Mouse (Mus musculus) hindbrain, postnatal 0 days (tissue): Measurements from ENCODE around the gene Cpa4. TPM values are rescaled to one million over a fixed set of nuclear protein-coding genes. Genes with fewer than 3 reads are reported as not detected.

ENCODE experiments used
- ATAC-seq: fragments of 200-750 bp; cut with Nextera tagmentation; 2 replicates; pipeline ENCODE4 v1.8.0; 2017; ENCODE audit warnings: mild to moderate bottlenecking, moderate TSS enrichment, moderate library complexity
- DNase-seq: peaks from one replicate; pipeline ENCODE4 v3.0.0-alpha.2; 2015; ENCODE audit warnings: low spot score
- H3K27ac ChIP-seq: fragments of 300-500 bp; sonication (generic); 2 replicates; pipeline ENCODE4 v1.5.1; 2014; ENCODE audit warnings: mild to moderate bottlenecking
- H3K27me3 ChIP-seq: fragments of 300-500 bp; sonication (generic); 2 replicates; pipeline ENCODE4 v1.6.1; 2014; ENCODE audit warnings: low read length, mixed read lengths; ENCODE audit not compliant: insufficient read depth
- H3K36me3 ChIP-seq: fragments of 300-500 bp; sonication (generic); 2 replicates; pipeline ENCODE4 v1.6.1; 2014; ENCODE audit warnings: low read length, mixed read lengths; ENCODE audit not compliant: insufficient read depth
- H3K4me1 ChIP-seq: fragments of 300-500 bp; sonication (generic); 2 replicates; pipeline ENCODE4 v1.6.1; 2014; ENCODE audit warnings: antibody characterized with exemption, low read length, mixed read lengths; ENCODE audit not compliant: insufficient read depth
- H3K4me2 ChIP-seq: fragments of 300-500 bp; sonication (generic); 2 replicates; pipeline ENCODE4 v1.6.1; 2014; ENCODE audit warnings: low read depth, mild to moderate bottlenecking, low read length, moderate library complexity, mixed read lengths
- H3K4me3 ChIP-seq: fragments of 300-500 bp; sonication (generic); 2 replicates; pipeline ENCODE4 v1.5.1; 2014; ENCODE audit warnings: low read length
- H3K9ac ChIP-seq: fragments of 300-500 bp; sonication (generic); replicated peaks from 2 replicates; pipeline ENCODE4 v1.6.1; 2014; ENCODE audit warnings: mild to moderate bottlenecking, low read length, moderate library complexity, mixed read lengths
- H3K9me3 ChIP-seq: fragments of 300-500 bp; sonication (generic); 2 replicates; pipeline ENCODE4 v1.6.1; 2016; ENCODE audit warnings: low read length, mixed read lengths
- CTCF ChIP-seq: IDR thresholded peaks from 2 replicates; pipeline ENCODE4 v1.5.1; 2016; ENCODE audit warnings: antibody characterized with exemption, control low read depth, low read depth
- WGBS: fragments of 180-500 bp; shearing (Covaris S2); extraction: QIAGEN DNeasy Blood & Tissue Kit; methylation state at CpG from one replicate; pipeline ENCODE4 v1.1.7; 2014; 5-methylcytosine and 5-hydroxymethylcytosine counted together
- polyA plus RNA-seq: library from polyadenylated mRNA; unstranded; fragments of >200 nt; fragmentation: Nextera tagmentation; extraction: Ambion mirVana; gene quantifications from 2 replicates; pipeline ENCODE4 v1.2.1, GENCODE M21; 2015
- total RNA-seq: library from RNA; depleted of rRNA; stranded (reverse); fragments of >200 nt; gene quantifications from 2 replicates; pipeline ENCODE4 v1.2.3, GENCODE M21; 2014

Cpa4 gene
- total and polyA plus RNA-seq, 2 experiments from 2014 or later: 0.16 to 0.53 TPM

DNA sequence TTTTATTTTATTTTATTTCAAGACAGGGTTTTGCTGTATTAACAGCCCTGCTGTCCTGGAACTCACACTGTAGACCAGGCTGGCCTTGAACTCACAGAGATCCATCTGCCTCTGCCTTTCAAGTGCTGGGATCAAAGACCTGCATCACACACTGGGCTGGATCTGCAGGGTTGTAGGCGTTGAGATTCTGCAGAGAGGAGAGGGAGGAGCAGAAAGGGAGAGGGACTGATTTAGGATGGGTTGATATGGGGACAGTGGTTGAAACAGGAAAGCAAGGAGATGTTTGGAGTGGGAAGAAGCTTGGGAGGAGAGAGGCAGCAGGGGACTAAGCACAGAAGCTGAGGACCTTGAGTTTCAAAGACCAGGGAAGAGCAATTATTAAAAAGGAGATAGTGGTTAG, 8.4 kb upstream of the Cpa4 start:
- DNase-seq (no peak), ATAC-seq (no peak)
- Histone ChIP-seq H3K9me3 (no peaks in the 10 kb centered on the region), H3K27me3 (no peaks in the 10 kb centered on the region), H3K4me2 (no peak overlapping the region), H3K36me3 (no peaks in the 10 kb centered on the region), H3K4me3 (no peak overlapping the region), H3K4me1 (no peaks in the 10 kb centered on the region), H3K27ac (no peak overlapping the region), H3K9ac (no peak overlapping the region)
- TF ChIP-seq CTCF: no peak
- WGBS: 53% methylated on average over 1 of the region's 1 CpGs

- Histone ChIP-seq H3K4me2 (no peak overlapping the region), H3K9me3 (no peaks in the 10 kb centered on the region), H3K27ac (no peak overlapping the region), H3K4me3 (no peak overlapping the region), H3K27me3 (no peaks in the 10 kb centered on the region), H3K9ac (no peak overlapping the region), H3K4me1 (no peaks in the 10 kb centered on the region), H3K36me3 (no peaks in the 10 kb centered on the region)
- no peak for TF ChIP-seq CTCF
- no peak for DNase-seq
- ATAC-seq: no peak
- 72% methylated on average over 4 of the region's 4 CpGs for WGBS
Measured at GRCm38 (mm10) chr6:30562132-30562531, 6.0 kb upstream of the Cpa4 start.

DNA sequence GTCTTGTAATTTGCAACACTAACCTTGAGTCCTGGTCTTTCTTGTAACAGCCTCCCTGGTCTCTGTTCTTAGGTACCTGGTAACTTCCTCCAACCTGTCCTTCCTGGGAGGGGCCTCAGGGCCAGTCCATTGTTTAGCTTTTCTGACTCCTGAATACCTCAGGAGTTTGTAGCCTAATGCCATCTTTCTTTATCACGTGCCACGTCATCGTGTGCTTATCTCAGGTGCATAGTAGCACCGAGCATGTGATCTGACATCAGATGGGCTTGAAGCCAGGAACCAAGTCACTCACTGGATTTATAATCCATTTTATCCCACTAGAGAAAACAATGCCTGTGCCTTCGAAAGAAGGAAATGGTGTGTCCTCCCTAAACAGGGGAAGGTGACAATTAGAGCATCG, 4.6 kb upstream of the Cpa4 start:
- TF ChIP-seq CTCF: no peak
- no peak overlapping the region for H3K4me2 ChIP-seq
- WGBS: 84% methylated on average over 6 of the region's 6 CpGs
- no peak for ATAC-seq
- H3K4me3 ChIP-seq: no peak overlapping the region
- no peak for DNase-seq
- no peaks in the 10 kb centered on the region for H3K4me1 ChIP-seq
- H3K9me3 ChIP-seq: no peaks in the 10 kb centered on the region
- H3K9ac ChIP-seq: no peak overlapping the region
- no peaks in the 10 kb centered on the region for H3K36me3 ChIP-seq
- H3K27me3 ChIP-seq: no peaks in the 10 kb centered on the region
- H3K27ac ChIP-seq: no peak overlapping the region

DNA sequence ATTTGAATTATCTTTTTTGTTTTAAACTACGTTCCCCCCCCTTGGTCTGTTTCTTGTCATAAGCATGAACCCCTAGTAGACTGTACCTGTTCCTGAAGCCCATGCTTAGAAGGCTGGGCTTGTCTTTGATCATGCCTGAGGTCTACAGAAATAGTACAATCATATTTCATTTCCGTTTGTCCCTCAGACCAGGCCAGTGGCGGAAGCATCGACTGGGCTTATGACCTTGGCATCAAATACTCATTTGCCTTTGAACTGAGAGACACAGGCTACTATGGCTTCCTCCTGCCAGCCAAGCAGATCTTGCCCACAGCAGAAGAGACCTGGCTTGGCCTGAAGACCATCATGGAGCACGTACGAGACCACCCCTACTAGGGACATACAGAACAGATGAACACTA, 4.1 kb upstream of the Cpa4 start:
- no peaks in the 10 kb centered on the region for H3K27me3 ChIP-seq
- H3K4me1 ChIP-seq: no peaks in the 10 kb centered on the region
- no peak for TF ChIP-seq CTCF
- WGBS: 92% methylated on average over 6 of the region's 6 CpGs
- no peak overlapping the region for H3K9ac ChIP-seq
- no peak for DNase-seq
- no peak overlapping the region for H3K27ac ChIP-seq
- no peaks in the 10 kb centered on the region for H3K36me3 ChIP-seq
- H3K4me3 ChIP-seq: no peak overlapping the region
- H3K4me2 ChIP-seq: no peak overlapping the region
- ATAC-seq: no peak
- H3K9me3 ChIP-seq: no peaks in the 10 kb centered on the region

DNA sequence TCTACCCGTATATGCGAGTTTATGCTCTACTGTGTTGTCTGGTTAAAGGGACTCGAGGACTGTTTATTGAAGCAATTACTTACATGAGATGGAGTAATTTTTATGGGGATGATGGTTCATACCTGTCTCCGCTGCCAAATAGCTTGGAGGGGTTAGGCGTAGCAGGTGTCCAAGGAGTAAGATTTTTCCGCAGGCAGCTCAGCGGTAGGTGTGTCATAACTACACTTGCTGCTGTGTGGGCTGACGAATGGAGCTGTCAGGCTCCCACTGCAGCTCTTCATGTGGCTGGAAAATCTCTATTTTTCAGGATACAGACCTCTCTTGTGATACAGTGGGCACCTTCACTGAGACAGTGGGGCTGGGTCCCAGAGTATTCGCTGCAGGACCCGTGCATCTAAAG, 1.2 kb downstream of the Cpa4 start:
- DNase-seq (no peak), ATAC-seq (no peak)
- peaks cover 9% of the 10 kb centered on the region; the same call in 1 of the 2 replicates for H3K4me1 ChIP-seq
- no peaks in the 10 kb centered on the region for H3K9me3 ChIP-seq
- WGBS: 76% methylated on average over 10 of the region's 10 CpGs
- no peak overlapping the region for H3K4me3 ChIP-seq
- no peak overlapping the region for H3K4me2 ChIP-seq
- H3K27ac ChIP-seq: no peak overlapping the region
- H3K27me3 ChIP-seq: no peaks in the 10 kb centered on the region
- H3K9ac ChIP-seq: no peak overlapping the region
- TF ChIP-seq CTCF: no peak
- H3K36me3 ChIP-seq: no peaks in the 10 kb centered on the region

GRCm38 (mm10) chr6:30570012-30570411, 1.8 kb downstream of the Cpa4 start:
- Histone ChIP-seq H3K27ac (no peak overlapping the region), H3K9ac (no peak overlapping the region), H3K9me3 (no peaks in the 10 kb centered on the region), H3K4me1 (peaks cover 9% of the 10 kb centered on the region; the same call in 1 of the 2 replicates), H3K36me3 (no peaks in the 10 kb centered on the region), H3K4me3 (no peak overlapping the region), H3K4me2 (no peak overlapping the region), H3K27me3 (no peaks in the 10 kb centered on the region)
- ATAC-seq: no peak
- 94% methylated on average over 5 of the region's 5 CpGs for WGBS
- no peak for DNase-seq
- TF ChIP-seq CTCF: no peak

GRCm38 (mm10) chr6:30572456-30573311, 4.5 kb downstream of the Cpa4 start:
- Histone ChIP-seq H3K27ac (peak overlapping the region; percentile 60; the same call in 1 of the 2 replicates), H3K9ac (no peak overlapping the region), H3K4me3 (no peak overlapping the region), H3K4me2 (peak overlapping the region; percentile 33; the same call in 1 of the 2 replicates), H3K4me1 (peaks cover 9% of the 10 kb centered on the region; the same call in 1 of the 2 replicates), H3K9me3 (no peaks in the 10 kb centered on the region), H3K36me3 (no peaks in the 10 kb centered on the region), H3K27me3 (no peaks in the 10 kb centered on the region)
- DNase-seq (peak; percentile 91), ATAC-seq (peak; percentile 97)
- TF ChIP-seq CTCF: no peak
- WGBS: 25% methylated on average over 20 of the region's 20 CpGs
